Mouse (Mus musculus) stomach, embryonic 14.5 days (tissue): Measurements from ENCODE around the gene Ccrl2. TPM values are rescaled to one million over a fixed set of nuclear protein-coding genes. Genes with fewer than 3 reads are reported as not detected.

Source experiments
- ATAC-seq: fragments of 200-750 bp; cut with Nextera tagmentation; 2 replicates; pipeline ENCODE4 v1.8.0; 2017; ENCODE audit warnings: low read depth, moderate TSS enrichment; ENCODE audit not compliant: insufficient number of reproducible peaks, insufficient read depth, low FRiP score
- H3K27ac ChIP-seq: fragments of 300-500 bp; sonication (generic); 2 replicates; pipeline ENCODE4 v1.5.1; 2014; ENCODE audit warnings: mild to moderate bottlenecking, low read length, moderate library complexity, mixed read lengths
- H3K27me3 ChIP-seq: fragments of 300-500 bp; sonication (generic); 2 replicates; pipeline ENCODE4 v1.6.1; 2014; ENCODE audit warnings: low read length, control low read depth, mixed read lengths; ENCODE audit not compliant: control insufficient read depth, insufficient read depth
- H3K36me3 ChIP-seq: fragments of 300-500 bp; sonication (generic); 2 replicates; pipeline ENCODE4 v1.6.1; 2014; ENCODE audit warnings: mild to moderate bottlenecking, control low read depth, low read length, moderate library complexity, mixed read lengths; ENCODE audit not compliant: control insufficient read depth, insufficient read depth
- H3K4me1 ChIP-seq: fragments of 300-500 bp; sonication (generic); 2 replicates; pipeline ENCODE4 v1.6.1; 2014; ENCODE audit warnings: low read length, control low read depth, mixed read lengths; ENCODE audit not compliant: control insufficient read depth, insufficient read depth
- H3K4me2 ChIP-seq: fragments of 300-500 bp; sonication (generic); replicated peaks from 2 replicates; pipeline ENCODE4 v1.6.1; 2014; ENCODE audit warnings: low read depth, low read length, control low read depth
- H3K4me3 ChIP-seq: fragments of 300-500 bp; sonication (generic); 2 replicates; pipeline ENCODE4 v1.5.1; 2014; ENCODE audit warnings: low read depth, low read length, control low read depth
- H3K9ac ChIP-seq: fragments of 300-500 bp; sonication (generic); replicated peaks from 2 replicates; pipeline ENCODE4 v1.6.1; 2014; ENCODE audit warnings: low read depth, mild to moderate bottlenecking, control low read depth, low read length, moderate library complexity, mixed read lengths
- H3K9me3 ChIP-seq: fragments of 300-500 bp; sonication (generic); 2 replicates; pipeline ENCODE4 v1.6.1; 2016; ENCODE audit warnings: low read depth, low read length, control low read depth; ENCODE audit not compliant: control insufficient read depth
- WGBS: fragments of 180-500 bp; shearing (Covaris S2); extraction: QIAGEN DNeasy Blood & Tissue Kit; methylation state at CpG from one replicate; pipeline ENCODE4 v1.1.7; 2014; 5-methylcytosine and 5-hydroxymethylcytosine counted together
- polyA plus RNA-seq: library from polyadenylated mRNA; unstranded; fragments of >200 nt; fragmentation: Nextera tagmentation; extraction: Ambion mirVana; gene quantifications from 2 replicates; pipeline ENCODE4 v1.2.1, GENCODE M21; 2014

Gene Ccrl2
- polyA plus RNA-seq, 1 experiment from 2014 or later = 2.2 TPM

GRCm38 (mm10) chr9:111093094-111093493 lies 35.8 kb upstream of the Ccrl2 start:
- Histone ChIP-seq H3K4me3 (no peak overlapping the region), H3K27ac (no peak overlapping the region), H3K4me1 (peaks cover 5% of the 10 kb centered on the region; the same call in 1 of the 2 replicates), H3K27me3 (no peaks in the 10 kb centered on the region), H3K4me2 (no peak overlapping the region), H3K36me3 (no peaks in the 10 kb centered on the region), H3K9me3 (no peaks in the 10 kb centered on the region), H3K9ac (no peak overlapping the region)
- no peak for ATAC-seq
- 27% methylated on average over 5 of the region's 5 CpGs for WGBS

GRCm38 (mm10) chr9:111092657-111093056 lies 35.3 kb upstream of the Ccrl2 start:
- WGBS = 77% methylated on average over 9 of the region's 9 CpGs
- no peak overlapping the region for H3K4me3 ChIP-seq
- no peaks in the 10 kb centered on the region for H3K36me3 ChIP-seq
- H3K4me1 ChIP-seq = peaks cover 5% of the 10 kb centered on the region; the same call in 1 of the 2 replicates
- H3K27ac ChIP-seq = no peak overlapping the region
- no peaks in the 10 kb centered on the region for H3K9me3 ChIP-seq
- no peak overlapping the region for H3K4me2 ChIP-seq
- ATAC-seq = no peak
- no peak overlapping the region for H3K9ac ChIP-seq
- H3K27me3 ChIP-seq = no peaks in the 10 kb centered on the region

GRCm38 (mm10) chr9:111088886-111089285 lies 31.6 kb upstream of the Ccrl2 start:
- peaks cover 5% of the 10 kb centered on the region; the same call in 1 of the 2 replicates for H3K4me1 ChIP-seq
- no peak overlapping the region for H3K4me3 ChIP-seq
- no peak overlapping the region for H3K27ac ChIP-seq
- H3K36me3 ChIP-seq = no peaks in the 10 kb centered on the region
- no peak overlapping the region for H3K4me2 ChIP-seq
- H3K9ac ChIP-seq = no peak overlapping the region
- H3K9me3 ChIP-seq = no peaks in the 10 kb centered on the region
- H3K27me3 ChIP-seq = no peaks in the 10 kb centered on the region
- no peak for ATAC-seq
- WGBS = 36% methylated on average over 7 of the region's 7 CpGs

- Histone ChIP-seq H3K36me3 (no peaks in the 10 kb centered on the region), H3K27ac (no peak overlapping the region), H3K4me2 (no peak overlapping the region), H3K27me3 (no peaks in the 10 kb centered on the region), H3K4me1 (peaks cover 5% of the 10 kb centered on the region; the same call in 1 of the 2 replicates), H3K9ac (no peak overlapping the region), H3K9me3 (no peaks in the 10 kb centered on the region), H3K4me3 (no peak overlapping the region)
- ATAC-seq = peak; percentile 53; the same call in 1 of the 2 replicates
- WGBS = 14% methylated on average over 5 of the region's 5 CpGs
Measured at GRCm38 (mm10) chr9:111087960-111088359, 30.6 kb upstream of the Ccrl2 start.

- H3K4me3 ChIP-seq = no peak overlapping the region
- H3K9me3 ChIP-seq = no peaks in the 10 kb centered on the region
- H3K4me1 ChIP-seq = peaks cover 5% of the 10 kb centered on the region; the same call in 1 of the 2 replicates
- ATAC-seq = no peak
- WGBS = 41% methylated on average over 3 of the region's 3 CpGs
- H3K36me3 ChIP-seq = no peaks in the 10 kb centered on the region
- no peaks in the 10 kb centered on the region for H3K27me3 ChIP-seq
- no peak overlapping the region for H3K27ac ChIP-seq
- no peak overlapping the region for H3K4me2 ChIP-seq
- H3K9ac ChIP-seq = no peak overlapping the region
Measured at GRCm38 (mm10) chr9:111086995-111087606, 29.8 kb upstream of the Ccrl2 start.

- WGBS = 61% methylated on average over 6 of the region's 6 CpGs
- Histone ChIP-seq H3K27ac (no peak overlapping the region), H3K4me2 (no peak overlapping the region), H3K4me3 (no peak overlapping the region), H3K9ac (no peak overlapping the region), H3K36me3 (no peaks in the 10 kb centered on the region), H3K27me3 (no peaks in the 10 kb centered on the region), H3K9me3 (no peaks in the 10 kb centered on the region), H3K4me1 (peaks cover 5% of the 10 kb centered on the region; the same call in 1 of the 2 replicates)
- ATAC-seq = no peak
Measured at GRCm38 (mm10) chr9:111086137-111086536, 28.8 kb upstream of the Ccrl2 start.

GRCm38 (mm10) chr9:111085329-111085728 lies 28.0 kb upstream of the Ccrl2 start:
- peaks cover 5% of the 10 kb centered on the region; the same call in 1 of the 2 replicates for H3K4me1 ChIP-seq
- H3K27ac ChIP-seq = no peak overlapping the region
- H3K9ac ChIP-seq = no peak overlapping the region
- ATAC-seq = no peak
- H3K4me2 ChIP-seq = no peak overlapping the region
- H3K27me3 ChIP-seq = no peaks in the 10 kb centered on the region
- H3K36me3 ChIP-seq = no peaks in the 10 kb centered on the region
- no peaks in the 10 kb centered on the region for H3K9me3 ChIP-seq
- WGBS = 50% methylated on average over 4 of the region's 4 CpGs
- H3K4me3 ChIP-seq = no peak overlapping the region

GRCm38 (mm10) chr9:111081765-111082164 lies 24.4 kb upstream of the Ccrl2 start:
- no peaks in the 10 kb centered on the region for H3K27me3 ChIP-seq
- no peaks in the 10 kb centered on the region for H3K36me3 ChIP-seq
- no peak overlapping the region for H3K9ac ChIP-seq
- no peak overlapping the region for H3K27ac ChIP-seq
- H3K9me3 ChIP-seq = no peaks in the 10 kb centered on the region
- ATAC-seq = no peak
- no peak overlapping the region for H3K4me3 ChIP-seq
- no peak overlapping the region for H3K4me2 ChIP-seq
- 87% methylated on average over 5 of the region's 5 CpGs for WGBS
- no peaks in the 10 kb centered on the region for H3K4me1 ChIP-seq

GRCm38 (mm10) chr9:111080801-111081200 lies 23.5 kb upstream of the Ccrl2 start:
- no peak overlapping the region for H3K4me3 ChIP-seq
- H3K9ac ChIP-seq = no peak overlapping the region
- H3K27ac ChIP-seq = no peak overlapping the region
- H3K4me2 ChIP-seq = no peak overlapping the region
- no peaks in the 10 kb centered on the region for H3K36me3 ChIP-seq
- ATAC-seq = no peak
- WGBS = 90% methylated on average over 8 of the region's 8 CpGs
- H3K27me3 ChIP-seq = no peaks in the 10 kb centered on the region
- H3K9me3 ChIP-seq = no peaks in the 10 kb centered on the region
- no peaks in the 10 kb centered on the region for H3K4me1 ChIP-seq
